Mouse (Mus musculus) activated CD4-positive, CD25-positive, alpha-beta regulatory T cell (primary cell): Measurements from ENCODE around the gene Gm26992. TPM values are rescaled to one million over a fixed set of nuclear protein-coding genes. Genes with fewer than 3 reads are reported as not detected.

Experiments used
- polyA plus RNA-seq, 2 experiments: library from polyadenylated mRNA; unstranded; fragments of 100-300 nt; shearing (Covaris generic); gene quantifications; one replicate each; pipeline ENCODE4 v1.2.1; 2017

The Gm26992 gene
- not detected for polyA plus RNA-seq

GRCm38 (mm10) chrX:103421710-103422109, at the start of gene Gm26992:
TSS of gene Gm26992 (plus strand) at chrX:103422010.

GRCm38 (mm10) chrX:103414167-103414566, 7.6 kb upstream of the Gm26992 start, which contains the start of gene Tsx:
TSS of gene Tsx (plus strand) at chrX:103414467.

Other genes starting within 250 kb of the Gm26992 start
- not detected for gene Nap1l2, start 235.4 kb upstream of the Gm26992 start, polyA plus RNA-seq
- gene Cdx4, start 100.6 kb upstream of the Gm26992 start, polyA plus RNA-seq, result not detected
- gene Chic1, start 65.5 kb upstream of the Gm26992 start, polyA plus RNA-seq, result 1 to 10 TPM; 1.9 to 2.3 TPM
- gene Tsx, start 7.5 kb upstream of the Gm26992 start, polyA plus RNA-seq, result under 1 TPM; 0.22 to 0.47 TPM
- not detected for gene Zcchc13, start 208.6 kb downstream of the Gm26992 start, polyA plus RNA-seq